Mouse (Mus musculus) embryonic facial prominence, embryonic 11.5 days (tissue): Measurements from ENCODE around the gene Gm5460. TPM values are rescaled to one million over a fixed set of nuclear protein-coding genes. Genes with fewer than 3 reads are reported as not detected.

Source experiments
- ATAC-seq: fragments of 200-750 bp; cut with Nextera tagmentation; replicated peaks from 2 replicates; pipeline ENCODE4 v1.8.0; 2017; ENCODE audit warnings: low read depth; ENCODE audit not compliant: insufficient number of reproducible peaks, low FRiP score, low TSS enrichment
- DNase-seq: peaks from one replicate; pipeline ENCODE4 v3.0.0-alpha.2; 2015; ENCODE audit warnings: low spot score
- H3K27ac ChIP-seq: fragments of 300-500 bp; sonication (generic); replicated peaks from 2 replicates; pipeline ENCODE4 v1.5.1; 2014; ENCODE audit warnings: mild to moderate bottlenecking, low read depth, low read length, control low read depth
- H3K27me3 ChIP-seq: fragments of 300-500 bp; sonication (generic); 2 replicates; pipeline ENCODE4 v1.6.1; 2014; ENCODE audit warnings: mild to moderate bottlenecking, low read length, moderate library complexity, mixed read lengths; ENCODE audit not compliant: control insufficient read depth, insufficient read depth
- H3K36me3 ChIP-seq: fragments of 300-500 bp; sonication (generic); replicated peaks from 2 replicates; pipeline ENCODE4 v1.6.1; 2014; ENCODE audit warnings: low read depth, mild to moderate bottlenecking, low read length, moderate library complexity, mixed read lengths; ENCODE audit not compliant: control insufficient read depth, insufficient read depth
- H3K4me1 ChIP-seq: fragments of 300-500 bp; sonication (generic); 2 replicates; pipeline ENCODE4 v1.6.1; 2014; ENCODE audit warnings: low read length, mixed read lengths; ENCODE audit not compliant: control insufficient read depth, insufficient read depth
- H3K4me2 ChIP-seq: fragments of 300-500 bp; sonication (generic); 2 replicates; pipeline ENCODE4 v1.6.1; 2014; ENCODE audit warnings: low read depth, mild to moderate bottlenecking, control low read depth, low read length, moderate library complexity
- H3K4me3 ChIP-seq: fragments of 300-500 bp; sonication (generic); 2 replicates; pipeline ENCODE4 v1.5.1; 2014; ENCODE audit warnings: low read depth, low read length, control low read depth
- H3K9ac ChIP-seq: fragments of 300-500 bp; sonication (generic); replicated peaks from 2 replicates; pipeline ENCODE4 v1.6.1; 2014; ENCODE audit warnings: mild to moderate bottlenecking, control low read depth, low read length
- H3K9me3 ChIP-seq: fragments of 300-500 bp; sonication (generic); replicated peaks from 2 replicates; pipeline ENCODE4 v1.6.1; 2016; ENCODE audit warnings: mild to moderate bottlenecking, low read length, inconsistent platforms, mixed read lengths; ENCODE audit not compliant: control insufficient read depth
- WGBS: fragments of 180-500 bp; shearing (Covaris S2); extraction: QIAGEN DNeasy Blood & Tissue Kit; methylation state at CpG from one replicate; pipeline ENCODE4 v1.1.7; 2014; 5-methylcytosine and 5-hydroxymethylcytosine counted together
- polyA plus RNA-seq: library from polyadenylated mRNA; unstranded; fragments of >200 nt; fragmentation: Nextera tagmentation; extraction: Ambion mirVana; gene quantifications from 2 replicates; pipeline ENCODE4 v1.2.1, GENCODE M21; 2014

Gm5460 gene
- polyA plus RNA-seq, 1 experiment from 2014 or later = not detected

DNA sequence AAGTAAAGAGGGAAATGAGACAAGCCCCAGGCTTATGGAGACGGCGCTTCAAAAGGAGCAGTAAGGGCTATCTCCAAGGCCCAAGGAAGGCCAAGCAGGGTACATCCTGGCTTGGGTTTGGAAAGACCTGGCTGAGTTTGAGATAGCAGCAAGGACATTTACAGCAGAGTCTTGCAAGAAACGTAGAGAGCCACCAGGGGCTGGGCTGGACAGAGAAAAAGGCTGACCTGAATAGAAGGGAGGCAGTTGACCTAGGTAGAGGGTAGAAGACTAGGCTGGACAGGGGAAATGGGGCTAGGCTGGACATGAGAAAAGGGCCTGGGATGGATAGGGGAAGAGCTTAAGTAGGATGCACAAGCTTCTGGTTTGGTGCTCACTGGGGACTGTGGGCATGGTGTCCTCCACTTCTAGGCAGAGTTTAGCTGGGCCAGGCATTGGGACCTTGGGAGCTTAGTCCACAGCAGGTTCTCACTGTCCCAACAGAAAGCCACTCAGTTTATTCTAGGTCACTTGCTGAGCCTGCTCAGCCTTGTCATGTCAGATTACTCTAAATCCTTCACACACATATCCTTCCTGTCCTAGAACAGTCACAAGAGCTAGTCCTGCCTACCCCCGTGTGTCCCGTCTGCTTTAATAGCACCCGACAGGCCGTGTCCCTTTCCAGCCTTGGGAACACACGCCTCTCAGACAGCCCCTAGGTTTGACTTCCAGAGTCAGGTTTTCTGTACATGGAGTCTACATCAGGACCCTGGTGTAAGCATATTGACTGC is 17.5 kb downstream of the Gm5460 start:
- Histone ChIP-seq H3K36me3 (no peaks in the 10 kb centered on the region), H3K4me3 (no peak overlapping the region)
- 78% methylated on average over 8 of the region's 8 CpGs for WGBS

DNA sequence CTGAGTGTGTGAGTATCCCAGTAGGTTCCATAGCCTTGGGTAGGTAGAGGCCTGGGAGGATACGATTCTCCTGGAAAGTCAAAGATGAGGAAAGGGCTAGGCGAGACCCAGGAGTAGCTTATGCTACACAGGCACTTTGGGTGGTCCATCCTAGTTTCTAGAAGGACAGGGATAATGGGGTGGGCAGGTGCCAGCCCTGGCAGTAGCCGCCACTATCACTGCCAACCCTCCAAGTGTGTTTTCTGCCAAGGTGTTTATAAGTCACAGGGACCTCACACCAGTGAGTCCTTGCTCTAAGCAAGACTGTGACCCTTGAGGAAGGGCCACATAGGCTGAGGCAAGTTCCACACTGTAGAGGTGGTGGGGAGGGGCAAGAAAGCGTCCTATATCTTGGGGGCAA is 24.7 kb downstream of the Gm5460 start:
- Histone ChIP-seq H3K4me2 (no peak overlapping the region), H3K27ac (no peak overlapping the region), H3K36me3 (no peaks in the 10 kb centered on the region), H3K4me3 (no peak overlapping the region), H3K9ac (no peak overlapping the region), H3K9me3 (no peaks in the 10 kb centered on the region), H3K27me3 (no peaks in the 10 kb centered on the region), H3K4me1 (no peaks in the 10 kb centered on the region)
- ATAC-seq = no peak
- no peak for DNase-seq
- 83% methylated on average over 4 of the region's 4 CpGs for WGBS

More for the DNA sequence above, 17.5 kb downstream of the Gm5460 start:
- Histone ChIP-seq H3K9ac (no peak overlapping the region), H3K27me3 (no peaks in the 10 kb centered on the region), H3K27ac (no peak overlapping the region), H3K4me1 (no peaks in the 10 kb centered on the region), H3K4me2 (no peak overlapping the region), H3K9me3 (no peaks in the 10 kb centered on the region)
- no peak for DNase-seq
- ATAC-seq = no peak

DNA sequence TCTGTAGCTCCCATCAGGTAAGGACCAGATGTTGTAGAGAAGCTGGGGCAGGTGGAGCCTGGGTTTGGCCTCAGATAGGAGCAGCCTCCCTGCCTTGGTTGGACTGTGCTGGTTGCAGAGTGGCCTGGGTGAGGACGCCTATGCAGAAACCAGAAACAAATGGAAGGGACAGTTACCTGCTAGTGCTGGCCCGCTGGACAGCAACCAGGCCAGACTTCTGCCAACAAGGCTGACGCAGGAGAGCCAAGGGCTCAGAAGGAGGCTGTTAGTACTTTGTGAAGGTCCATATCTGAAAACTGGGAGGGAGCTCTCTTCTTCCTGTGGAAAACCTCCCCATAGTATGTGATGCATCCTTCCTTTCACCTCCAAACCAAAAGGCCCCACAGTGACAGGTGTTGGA is 26.8 kb downstream of the Gm5460 start:
- no peak for DNase-seq
- Histone ChIP-seq H3K27ac (no peak overlapping the region), H3K9me3 (no peaks in the 10 kb centered on the region), H3K9ac (no peak overlapping the region), H3K4me2 (no peak overlapping the region), H3K27me3 (no peaks in the 10 kb centered on the region), H3K4me1 (no peaks in the 10 kb centered on the region), H3K4me3 (no peak overlapping the region), H3K36me3 (no peaks in the 10 kb centered on the region)
- 61% methylated on average over 3 of the region's 3 CpGs for WGBS
- no peak for ATAC-seq

DNA sequence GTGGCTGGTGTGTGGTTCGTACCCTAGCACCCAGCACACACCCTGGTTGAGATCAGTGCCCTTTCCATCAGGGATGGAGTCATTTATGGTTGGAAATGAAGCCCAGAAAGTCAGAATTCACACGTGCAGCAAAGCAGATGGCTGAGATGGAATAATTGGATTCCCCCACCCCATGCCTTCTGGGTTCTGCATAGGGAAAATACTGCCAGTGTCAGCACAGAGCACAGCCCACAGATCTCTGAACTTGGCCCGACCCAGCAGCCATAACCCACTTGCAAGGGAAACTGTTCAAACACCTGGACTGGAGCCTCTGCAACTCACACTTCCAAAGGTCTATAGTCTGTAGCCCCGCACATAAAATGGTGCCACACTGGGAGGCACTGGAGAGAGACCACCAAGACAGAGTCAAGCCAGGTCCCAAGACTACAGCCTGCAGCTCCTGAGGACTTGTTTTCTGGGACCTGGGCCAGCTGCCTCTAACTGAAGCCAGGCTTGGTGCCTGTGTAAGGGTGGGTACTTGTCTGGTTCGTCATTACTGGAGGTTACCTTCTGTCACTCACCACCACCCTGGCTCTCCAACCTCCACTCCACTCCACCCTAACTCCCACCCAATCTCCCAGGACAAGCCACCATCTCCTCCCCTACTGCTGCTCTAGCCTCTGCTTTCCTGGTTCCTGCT is 33.7 kb downstream of the Gm5460 start:
- H3K27me3 ChIP-seq = no peaks in the 10 kb centered on the region
- 76% methylated on average over 5 of the region's 5 CpGs for WGBS
- DNase-seq = no peak
- no peak overlapping the region for H3K9ac ChIP-seq
- no peak overlapping the region for H3K27ac ChIP-seq
- H3K4me2 ChIP-seq = no peak overlapping the region
- no peaks in the 10 kb centered on the region for H3K36me3 ChIP-seq
- H3K4me1 ChIP-seq = no peaks in the 10 kb centered on the region
- H3K4me3 ChIP-seq = no peak overlapping the region
- ATAC-seq = no peak
- no peaks in the 10 kb centered on the region for H3K9me3 ChIP-seq

DNA sequence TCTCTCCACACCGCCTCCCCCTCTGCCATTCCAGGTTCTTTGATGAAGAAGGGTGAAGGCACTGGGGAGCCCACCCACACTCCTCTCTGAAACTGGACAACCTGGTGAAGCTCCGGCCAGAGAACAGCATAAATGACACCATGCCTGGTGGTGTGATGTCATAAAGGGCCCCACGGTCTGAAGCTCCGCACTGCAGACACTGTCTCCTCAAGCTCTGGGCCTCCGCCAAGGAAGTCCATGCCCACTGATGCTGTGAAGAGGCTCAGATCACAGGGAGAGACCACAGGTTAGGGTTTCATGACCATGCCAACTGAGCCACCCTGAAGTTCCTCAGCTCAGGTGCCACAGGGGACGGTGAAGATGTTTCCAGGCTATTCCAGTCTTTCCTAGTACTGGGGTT is 36.0 kb downstream of the Gm5460 start, which contains the start of gene Antxrl:
Antxrl (plus strand) TSS at position 192 of the 400 bp plus-strand sequence.
- 87% methylated on average over 6 of the region's 6 CpGs for WGBS
- Histone ChIP-seq H3K27me3 (no peaks in the 10 kb centered on the region), H3K27ac (no peak within 1 kb of the TSS), H3K36me3 (no peaks in the 10 kb centered on the region), H3K4me1 (no peaks in the 10 kb centered on the region), H3K4me2 (no peak within 1 kb of the TSS), H3K4me3 (no peak within 1 kb of the TSS), H3K9me3 (no peaks in the 10 kb centered on the region), H3K9ac (no peak within 1 kb of the TSS)
- DNase-seq = no peak
- no peak for ATAC-seq

DNA sequence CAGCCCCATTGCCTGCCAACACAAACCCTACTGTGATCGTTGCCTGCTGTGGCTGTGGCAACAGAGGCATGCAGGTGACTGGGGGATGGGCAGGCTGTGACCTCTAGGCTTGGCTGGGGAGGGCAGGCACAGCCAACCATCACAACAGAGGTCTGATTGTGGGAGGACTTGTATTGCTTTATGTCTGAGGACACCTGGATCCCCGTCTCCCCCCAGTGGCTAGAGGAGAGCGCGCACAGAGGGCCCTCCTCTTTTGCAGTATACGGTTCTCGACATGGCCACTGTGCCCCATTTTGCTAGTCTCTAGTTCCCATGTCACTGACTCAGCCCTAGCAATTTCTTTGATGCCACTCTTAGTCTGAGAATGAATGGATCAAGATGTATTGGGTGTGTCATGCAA is 55.1 kb downstream of the Gm5460 start:
- Histone ChIP-seq H3K36me3 (no peaks in the 10 kb centered on the region), H3K27ac (no peak overlapping the region), H3K4me1 (no peaks in the 10 kb centered on the region), H3K4me2 (no peak overlapping the region), H3K4me3 (no peak overlapping the region), H3K9me3 (no peaks in the 10 kb centered on the region), H3K9ac (no peak overlapping the region), H3K27me3 (no peaks in the 10 kb centered on the region)
- no peak for ATAC-seq
- 60% methylated on average over 6 of the region's 6 CpGs for WGBS
- DNase-seq = peak; percentile 13

DNA sequence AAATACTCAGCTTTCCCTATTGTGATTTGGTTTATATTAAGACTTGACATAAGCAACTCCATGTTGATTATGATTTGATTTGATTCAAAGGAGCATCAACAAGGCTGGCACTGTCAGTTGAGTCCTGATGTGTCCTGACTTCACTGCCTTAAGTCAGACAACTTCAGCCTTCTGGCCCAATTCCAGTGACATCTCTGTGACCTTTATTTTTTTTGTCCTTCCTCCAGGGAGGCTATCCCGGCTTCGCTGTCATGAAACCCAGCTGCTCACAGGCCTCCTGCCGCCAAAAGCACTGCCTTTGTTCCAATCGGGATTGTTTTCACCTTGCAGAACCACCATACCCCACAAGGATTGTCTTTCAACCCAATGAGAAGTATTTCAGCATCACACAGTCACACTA is 58.8 kb downstream of the Gm5460 start:
- 32% methylated on average over 4 of the region's 4 CpGs for WGBS
- ATAC-seq (no peak), DNase-seq (no peak)
- no peak overlapping the region for H3K4me2 ChIP-seq
- no peak overlapping the region for H3K9ac ChIP-seq
- no peak overlapping the region for H3K4me3 ChIP-seq
- no peaks in the 10 kb centered on the region for H3K27me3 ChIP-seq
- H3K9me3 ChIP-seq = no peaks in the 10 kb centered on the region
- H3K36me3 ChIP-seq = no peaks in the 10 kb centered on the region
- no peak overlapping the region for H3K27ac ChIP-seq
- H3K4me1 ChIP-seq = no peaks in the 10 kb centered on the region

DNA sequence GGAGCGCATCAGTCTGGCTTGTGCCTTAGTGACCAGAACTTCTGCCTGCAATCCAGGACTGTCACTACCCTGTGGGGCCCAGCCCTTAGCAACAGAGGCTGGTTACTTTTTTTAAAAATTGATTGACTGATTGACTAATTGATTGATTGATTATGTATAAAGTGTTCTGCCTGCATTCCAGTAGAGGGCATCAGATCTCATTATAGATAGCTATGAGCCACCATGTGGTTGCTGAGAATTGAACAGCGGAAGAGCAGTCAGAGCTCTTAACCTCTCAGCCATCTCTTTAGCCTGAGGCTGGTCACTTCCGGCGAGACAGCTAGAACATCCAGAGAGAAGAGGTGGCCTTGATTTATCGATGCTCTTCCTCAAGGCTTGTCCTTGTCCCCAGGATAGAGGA is 60.7 kb downstream of the Gm5460 start:
- WGBS = 63% methylated on average over 5 of the region's 5 CpGs
- ATAC-seq = no peak
- no peak overlapping the region for H3K4me3 ChIP-seq
- H3K9ac ChIP-seq = no peak overlapping the region
- H3K27ac ChIP-seq = no peak overlapping the region
- H3K27me3 ChIP-seq = no peaks in the 10 kb centered on the region
- no peaks in the 10 kb centered on the region for H3K9me3 ChIP-seq
- no peak overlapping the region for H3K4me2 ChIP-seq
- H3K4me1 ChIP-seq = no peaks in the 10 kb centered on the region
- H3K36me3 ChIP-seq = no peaks in the 10 kb centered on the region
- no peak for DNase-seq
